Mouse (Mus musculus): ENCODE results near the gene Ctxn1. TPM values are rescaled to one million over a fixed set of nuclear protein-coding genes. Genes with fewer than 3 reads are reported as not detected.
"Not testable (repeated sequence)": the region's sequence is repeated elsewhere in the genome, so short reads cannot be mapped to it uniquely, and the experiment has no call there.

Ctxn1 gene
- under 1 TPM; 0.61 to 0.96 TPM for total RNA-seq (2021)
- long read RNA-seq, experiment 1, partial matches to known transcripts: 0 of 1 reads
- long read RNA-seq, experiment 1, other reads (novel, unspliced or antisense): 0 of 1 reads
- long read RNA-seq, experiment 2: 0 reads

DNA sequence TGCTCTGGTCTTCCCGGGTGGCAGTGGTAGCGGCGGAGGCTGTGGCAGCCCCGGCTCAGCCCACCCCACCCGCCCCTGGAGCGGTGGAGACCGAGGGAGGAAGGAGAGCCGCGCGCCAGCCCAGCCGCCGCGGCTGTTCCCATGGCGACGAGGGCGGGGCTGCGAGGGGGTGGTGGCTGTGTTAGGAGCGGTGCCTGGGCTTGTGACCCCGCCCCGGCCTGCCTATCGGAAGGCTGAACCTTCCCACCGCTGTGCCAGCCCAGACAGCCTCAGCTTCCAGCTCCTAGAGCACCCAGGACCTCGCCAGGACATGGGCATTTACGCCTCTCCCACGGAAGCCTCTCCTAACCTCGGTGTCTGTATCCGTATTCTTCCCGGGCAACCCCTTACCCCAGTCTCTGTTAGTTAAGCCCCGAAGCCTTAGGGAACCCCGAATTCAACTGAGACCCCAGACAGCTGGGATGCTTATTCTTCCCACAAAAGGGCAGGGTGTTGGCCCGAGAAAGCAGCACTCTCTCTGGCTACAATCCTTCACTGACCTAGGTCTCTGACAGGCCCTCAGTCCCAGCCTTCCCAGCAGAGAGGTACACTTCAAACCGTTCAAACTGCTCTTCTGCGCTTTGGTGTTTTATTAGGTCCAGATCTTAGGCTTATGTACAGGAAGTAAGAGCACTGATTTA lies at the start of gene Ctxn1:
Gene Ctxn1, minus strand, starts transcription at position 150 of the 680 bp plus-strand sequence.
- DNase-seq: peak; percentile 90

DNA sequence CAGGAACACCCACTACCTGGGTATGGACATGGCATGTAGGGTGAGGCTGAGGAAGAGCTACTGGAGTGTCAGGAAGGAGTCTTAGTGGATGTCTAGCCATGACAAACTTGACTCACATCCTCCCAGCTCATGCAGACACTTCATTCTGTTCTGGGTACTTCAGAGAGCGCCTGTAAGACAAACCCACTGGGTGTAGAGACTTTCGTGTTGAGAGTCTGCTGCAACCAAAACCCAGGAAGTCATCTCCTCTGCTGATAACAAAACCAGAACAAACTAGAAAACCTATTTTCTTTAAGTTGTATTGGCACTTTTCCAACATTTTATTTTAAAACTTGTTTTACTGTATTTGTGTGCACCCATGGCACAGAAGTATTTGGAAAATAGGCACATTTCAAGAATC lies 46.8 kb upstream of the Ctxn1 start:
- DNase-seq: no peak

DNA sequence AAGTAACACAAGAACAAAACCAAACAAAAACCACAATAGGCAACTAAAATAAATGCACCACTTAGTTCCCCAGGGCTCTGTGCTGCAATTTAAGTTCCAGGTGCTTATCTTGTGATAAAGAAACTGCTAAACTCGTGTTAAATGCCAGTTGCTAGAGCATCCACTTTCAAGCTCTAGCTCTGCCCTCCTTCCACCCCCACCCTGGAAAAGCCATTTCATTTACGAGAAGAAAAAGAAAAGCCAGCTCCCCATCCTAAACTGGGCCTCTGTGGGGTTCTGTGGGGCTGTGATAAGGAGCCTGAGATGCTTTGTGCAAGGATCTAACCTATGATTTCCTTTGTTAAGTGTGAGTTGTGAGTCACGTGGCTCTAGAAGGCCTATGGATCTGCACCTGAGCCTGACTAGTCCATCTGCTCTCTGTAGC lies 45.1 kb upstream of the Ctxn1 start:
- DNase-seq: no peak

DNA sequence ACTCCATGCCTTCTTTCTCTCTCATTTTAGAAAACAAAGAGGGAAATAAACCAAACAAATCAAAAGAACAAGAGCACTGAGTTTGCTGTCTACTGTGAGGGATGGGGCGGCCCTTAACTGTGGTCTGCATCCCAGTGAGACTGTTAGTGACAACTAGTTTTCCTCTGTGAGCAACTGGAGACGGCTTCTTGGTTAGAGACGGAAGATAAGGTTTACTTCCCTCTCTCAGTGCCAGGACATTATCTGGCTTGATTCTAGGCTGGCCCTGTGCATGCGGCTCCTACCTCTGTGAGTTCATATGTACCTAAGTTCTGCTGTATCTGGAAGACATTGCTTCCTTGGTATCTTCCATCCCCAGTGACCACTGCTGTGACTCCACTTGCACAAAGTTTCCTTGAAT lies 38.7 kb upstream of the Ctxn1 start:
- no peak for DNase-seq

DNA sequence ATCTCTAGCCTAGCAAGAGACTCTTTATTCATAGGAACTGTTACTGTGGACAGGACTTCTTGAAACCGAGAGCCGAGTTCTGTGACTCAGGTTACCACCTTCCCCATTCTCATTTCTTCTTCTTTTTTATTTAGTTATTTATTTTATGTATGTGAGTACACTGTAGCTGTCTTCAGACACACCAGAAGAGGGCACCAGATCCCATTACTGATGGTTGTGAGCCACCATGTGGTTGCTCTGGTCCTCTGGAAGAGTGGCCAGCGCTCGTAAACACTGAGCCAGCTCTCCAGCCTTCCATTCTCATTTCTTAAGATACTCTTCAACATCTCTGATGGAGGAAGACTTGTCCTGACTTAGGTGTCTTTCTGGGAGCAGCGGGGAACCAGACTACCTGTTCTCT lies 33.7 kb upstream of the Ctxn1 start:
- no peak for DNase-seq

DNA sequence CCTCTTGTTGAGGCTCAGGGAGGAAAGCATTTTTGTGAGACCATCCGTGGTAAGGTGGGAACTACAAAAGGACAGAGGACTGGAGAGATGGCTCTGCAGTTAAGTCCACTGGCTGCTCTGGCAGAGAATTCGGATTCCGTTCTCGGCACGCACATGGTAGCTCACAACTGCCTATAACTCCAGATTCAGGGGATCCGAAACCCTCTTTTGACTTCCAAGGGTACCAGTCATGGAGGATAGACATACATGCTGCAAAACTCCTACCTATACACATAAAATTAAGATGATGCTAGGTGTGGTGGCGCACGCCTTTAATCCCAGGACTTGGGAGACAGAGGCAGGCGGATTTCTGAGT lies 17.0 kb upstream of the Ctxn1 start:
- DNase-seq: no peak

DNA sequence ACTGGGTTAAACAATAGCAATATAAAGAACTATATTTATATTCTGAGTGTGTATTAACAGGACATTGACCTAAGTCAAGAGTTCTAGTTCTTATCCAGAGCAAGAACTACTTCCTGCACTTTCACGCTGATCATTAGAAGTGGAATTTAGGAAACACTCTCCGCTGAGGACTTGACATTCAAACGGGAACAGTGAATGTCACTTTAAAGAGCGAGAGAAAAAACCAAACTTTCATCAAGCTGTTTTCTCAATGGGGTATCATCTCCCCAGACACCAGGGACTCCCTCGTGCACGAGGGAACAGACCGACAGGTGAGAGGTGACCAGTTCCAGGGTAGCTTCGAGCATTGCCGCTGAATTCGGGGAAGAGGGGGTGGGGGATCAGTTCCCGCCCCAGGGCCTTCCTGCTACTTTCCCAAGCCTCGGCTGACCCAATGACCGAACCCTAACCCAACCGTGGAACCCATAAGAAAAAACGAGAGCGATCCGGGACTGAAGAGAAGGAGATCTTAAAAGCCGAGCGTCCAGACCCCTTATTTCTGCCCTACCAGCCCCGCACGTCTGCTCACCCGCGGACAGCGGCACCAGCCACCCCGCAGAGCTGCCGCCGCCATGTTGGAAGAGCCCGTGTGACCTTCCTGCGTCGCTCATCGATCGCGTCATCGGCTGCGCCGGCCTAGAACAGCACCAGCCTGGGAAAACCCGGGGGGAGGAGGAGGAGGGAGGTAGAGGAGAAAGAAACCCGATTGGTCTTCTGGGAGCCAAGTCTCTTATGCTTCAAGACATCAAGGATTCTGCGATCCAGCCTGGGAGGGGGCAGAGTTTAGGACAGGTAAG lies 16.4 kb upstream of the Ctxn1 start, which contains the start of gene Timm44:
Gene Timm44, minus strand, starts transcription at position 639 of the 836 bp plus-strand sequence.
- peak; percentile 93 for DNase-seq

DNA sequence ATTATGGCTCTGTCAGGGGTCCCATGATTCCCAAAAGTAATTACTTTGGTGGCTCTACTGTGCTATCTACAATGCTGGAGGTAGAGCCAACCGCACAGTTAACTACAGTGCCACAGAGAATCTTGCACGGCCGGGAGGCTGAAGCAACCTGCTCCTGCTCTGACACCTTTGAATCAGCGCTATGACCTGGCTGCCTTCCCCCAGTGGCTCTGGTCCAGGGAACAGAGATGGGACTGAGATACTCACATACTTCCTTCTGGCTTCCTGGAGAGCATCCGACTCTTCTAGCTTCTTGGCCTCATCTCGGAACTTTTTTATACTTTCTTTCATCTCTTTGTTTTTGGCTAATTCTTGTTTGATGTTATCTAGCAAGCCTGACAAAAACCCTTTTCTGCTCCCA lies 10.5 kb upstream of the Ctxn1 start:
- no peak for DNase-seq

DNA sequence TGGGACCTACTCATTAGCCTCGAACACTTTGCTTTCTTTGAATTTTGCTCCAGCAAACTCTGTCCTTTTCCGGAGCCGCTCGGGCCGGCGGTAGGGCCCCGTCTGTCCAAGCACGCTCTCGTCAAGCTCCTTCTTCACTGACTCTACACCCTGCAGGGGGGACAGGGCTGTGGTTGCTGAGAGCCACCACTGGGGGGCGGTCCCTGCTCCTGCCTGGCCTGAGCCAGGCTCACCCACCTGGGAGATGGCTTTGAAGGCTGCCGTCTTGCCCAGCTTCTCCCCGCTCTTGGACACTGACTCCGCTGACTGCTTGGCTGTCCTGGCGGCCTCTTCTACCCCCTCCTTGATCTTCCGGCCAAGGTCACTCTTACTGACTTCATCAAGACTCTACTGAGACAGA lies 8.6 kb upstream of the Ctxn1 start:
- no peak for DNase-seq

DNA sequence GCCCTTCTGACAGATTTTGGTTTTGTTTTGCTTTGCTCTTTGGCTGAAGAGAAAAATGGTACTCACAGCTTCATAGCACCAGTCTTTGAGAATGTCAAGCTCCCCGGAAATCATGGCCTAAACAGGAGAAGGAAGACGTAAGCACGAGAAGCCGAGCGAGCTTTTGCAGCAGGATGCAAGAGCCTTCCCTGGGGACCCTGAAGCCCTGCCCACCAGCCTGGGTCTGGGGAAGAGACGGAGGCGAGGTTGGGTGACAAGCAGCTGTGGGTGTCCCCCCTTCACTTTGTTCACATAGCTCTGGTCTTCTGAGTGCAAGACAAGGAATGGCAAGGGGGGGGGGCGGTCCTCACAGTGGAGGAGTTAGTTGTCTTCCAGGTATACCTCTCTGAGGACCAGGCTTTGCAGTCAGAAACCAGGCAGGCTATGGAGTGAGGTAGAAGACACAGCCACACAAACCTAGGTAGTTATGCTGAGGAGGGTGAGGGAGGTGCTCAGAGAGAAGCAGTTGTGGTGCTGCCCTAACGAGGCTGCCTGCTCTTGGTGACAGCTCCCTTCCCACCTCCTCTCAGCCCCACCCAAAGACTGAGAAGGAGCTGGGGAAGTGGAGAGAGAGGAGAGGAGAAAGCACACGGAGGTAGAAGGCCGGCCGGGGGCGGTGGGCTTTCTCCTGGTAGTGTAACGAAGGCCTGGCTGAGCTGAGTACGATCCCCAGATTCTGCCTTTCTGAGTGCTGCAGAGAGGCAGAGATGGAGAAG lies 6.3 kb upstream of the Ctxn1 start:
- no peak for DNase-seq

DNA sequence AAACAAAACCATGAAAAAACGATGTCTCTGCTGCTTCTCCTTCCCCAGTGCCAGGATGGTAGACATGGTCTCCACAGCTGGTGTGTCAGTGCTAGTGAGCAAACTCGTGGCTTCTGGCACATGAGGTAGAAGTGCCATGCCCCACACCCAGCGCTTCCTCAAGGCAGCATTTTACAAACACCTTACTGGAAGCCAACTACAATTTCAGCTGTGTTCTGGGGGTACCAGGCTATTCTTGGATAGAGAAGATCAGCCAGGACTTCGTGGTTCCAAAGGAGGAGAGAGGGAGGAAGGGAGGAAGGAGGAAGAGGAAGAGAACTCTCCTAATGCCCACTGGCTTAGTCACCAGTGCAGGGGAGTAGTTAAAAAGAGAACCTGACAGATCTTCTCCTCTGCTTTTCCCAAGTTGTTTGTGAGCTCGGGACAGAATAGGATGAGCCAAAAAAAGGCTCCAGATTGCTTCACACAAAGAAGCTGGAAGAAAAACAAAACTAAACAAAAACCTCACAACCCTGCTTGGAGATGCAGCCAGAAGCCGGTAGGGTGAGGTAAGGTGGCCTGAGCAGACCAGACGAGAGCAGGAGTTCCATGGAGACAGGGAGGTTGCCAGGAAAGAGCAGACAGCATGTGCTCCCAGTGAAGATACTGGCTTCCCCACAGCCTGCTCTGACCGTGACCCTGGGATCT lies 4.2 kb upstream of the Ctxn1 start:
- DNase-seq: no peak

DNA sequence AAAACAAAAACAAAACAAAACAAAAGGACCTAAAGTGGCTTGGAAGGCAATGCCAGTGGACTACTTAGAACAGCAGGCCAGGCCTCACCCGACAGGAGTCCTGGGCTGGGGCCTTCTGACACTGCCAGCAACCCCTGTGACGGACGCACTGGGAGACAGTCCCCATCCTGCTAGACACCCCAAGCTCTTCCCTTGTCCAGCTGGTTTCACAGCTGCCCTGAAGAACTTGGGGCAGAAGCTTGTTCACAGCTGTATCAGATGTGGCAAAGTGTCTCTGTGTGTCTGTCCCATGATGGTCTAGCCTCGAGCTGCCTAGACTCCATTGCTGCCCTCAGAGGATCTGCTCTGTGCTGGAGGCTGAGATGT lies 714 bp upstream of the Ctxn1 start:
- no peak for DNase-seq

DNA sequence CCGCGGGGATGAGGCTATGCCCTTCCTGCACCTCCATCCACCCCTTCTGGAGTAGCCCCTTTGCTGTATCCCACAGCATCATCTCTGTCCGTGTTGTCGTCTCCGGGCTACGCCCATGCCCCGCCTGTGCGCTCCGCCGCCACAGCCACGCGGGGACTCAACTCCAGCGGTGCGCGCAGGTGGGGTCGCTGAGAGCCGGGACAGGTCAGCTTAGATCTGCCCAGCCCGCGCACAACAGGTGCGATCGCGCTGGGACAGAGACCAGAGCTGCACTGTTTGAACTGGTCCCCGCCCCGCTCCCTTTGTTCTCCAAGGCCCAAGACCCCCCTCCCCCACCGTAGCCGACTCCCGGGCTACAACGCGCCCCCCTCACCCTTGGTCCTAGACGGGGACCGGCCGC lies 396 bp downstream of the Ctxn1 start:
- no peak for DNase-seq

DNA sequence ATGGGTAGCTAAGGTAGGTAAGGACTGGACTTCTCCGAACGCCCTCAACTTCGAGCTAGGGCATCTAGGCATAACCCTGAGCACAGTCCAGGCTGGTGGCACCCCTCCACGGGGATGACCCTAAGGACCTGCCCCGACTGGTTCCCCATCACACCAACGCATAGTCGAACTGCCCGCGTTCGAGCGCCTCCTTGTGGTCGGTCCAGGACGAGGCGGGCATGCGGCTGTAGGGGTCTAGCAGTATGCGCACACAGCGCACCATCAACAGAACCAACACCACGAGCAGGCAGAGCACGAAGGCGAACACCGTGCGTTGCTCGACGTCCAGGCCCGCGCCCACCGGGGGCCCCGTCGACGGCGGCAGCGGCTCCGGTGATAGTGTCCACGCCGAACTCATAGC lies 841 bp downstream of the Ctxn1 start:
- DNase-seq: peak; percentile 33

DNA sequence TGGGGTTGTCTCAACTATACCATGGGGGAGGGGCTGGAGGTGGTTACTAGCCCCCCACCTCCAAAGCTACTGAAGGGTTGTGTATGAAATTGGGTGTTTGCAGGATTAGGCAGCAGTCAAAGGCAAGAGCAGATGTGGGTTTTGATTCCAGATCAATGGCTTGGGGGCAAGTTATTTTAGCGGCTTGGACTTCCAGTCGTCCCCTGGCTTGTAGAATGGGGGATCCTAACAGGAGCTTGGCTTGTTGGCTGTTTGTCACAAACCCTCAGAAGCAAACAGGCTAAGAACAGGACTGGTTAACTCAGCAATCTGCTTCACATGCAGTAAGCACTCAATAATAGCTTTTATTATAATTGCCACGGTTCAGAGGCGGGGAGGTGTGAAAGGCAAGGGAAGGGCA lies 1.7 kb downstream of the Ctxn1 start:
- no peak for DNase-seq

DNA sequence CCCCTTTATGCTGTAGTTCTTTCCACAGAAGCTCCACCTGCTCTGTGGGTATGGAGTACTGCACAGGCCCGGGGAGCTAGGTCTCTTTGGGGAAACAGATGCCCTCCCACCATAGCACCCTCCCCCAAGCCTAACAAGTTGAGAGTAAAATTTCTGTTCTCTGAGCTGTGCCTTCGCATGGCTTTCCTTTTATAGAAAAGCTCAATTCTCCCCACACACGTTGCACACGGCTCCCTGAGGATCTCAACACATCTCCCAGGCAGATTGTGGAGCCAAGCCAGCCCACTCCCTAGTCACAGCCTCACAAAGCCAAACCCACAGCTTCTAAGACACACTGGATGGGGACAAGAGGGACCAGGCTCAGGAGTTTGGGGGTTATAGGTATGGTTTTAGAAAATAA lies 2.2 kb downstream of the Ctxn1 start:
- no peak for DNase-seq

DNA sequence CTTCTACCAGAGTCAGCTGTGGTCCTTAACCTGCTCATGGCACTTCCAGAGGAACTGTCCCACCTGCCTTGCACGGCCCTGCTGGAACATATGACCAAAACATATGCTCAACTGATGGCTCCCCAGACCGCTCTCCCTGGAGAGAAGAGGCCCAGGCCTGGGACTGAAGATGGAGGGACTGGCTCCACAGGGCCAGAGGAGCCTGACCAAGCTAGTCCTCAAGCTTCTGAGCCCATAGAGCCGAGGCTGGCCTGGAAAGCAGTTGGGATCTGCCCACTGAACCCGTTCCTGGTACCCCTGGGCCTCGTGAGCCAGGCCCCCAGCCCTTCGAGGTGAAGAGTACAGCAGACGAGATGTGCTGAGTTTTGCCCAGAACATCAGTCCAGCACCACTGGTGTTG lies 3.6 kb downstream of the Ctxn1 start:
- DNase-seq: not testable (repeated sequence)

DNA sequence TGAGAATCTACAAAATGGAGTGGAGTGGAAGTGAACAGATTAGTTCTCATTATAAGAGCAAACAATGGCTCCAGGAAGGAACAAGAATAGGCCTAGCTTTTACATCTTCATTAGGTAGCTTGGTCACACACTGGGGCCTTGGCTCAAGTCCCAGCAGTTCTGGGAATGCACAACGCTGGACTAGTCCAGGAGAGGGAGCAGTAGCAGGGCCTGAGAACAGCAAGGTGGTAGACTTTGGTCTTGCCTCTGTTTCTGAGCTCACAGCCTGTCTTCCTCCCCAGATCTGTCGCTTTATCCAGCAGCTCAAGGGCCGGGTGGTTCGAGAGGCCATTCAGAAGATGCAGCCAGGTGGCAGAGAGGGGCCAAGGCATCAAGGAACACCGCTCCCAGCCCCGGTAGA lies 5.1 kb downstream of the Ctxn1 start:
- DNase-seq: no peak

DNA sequence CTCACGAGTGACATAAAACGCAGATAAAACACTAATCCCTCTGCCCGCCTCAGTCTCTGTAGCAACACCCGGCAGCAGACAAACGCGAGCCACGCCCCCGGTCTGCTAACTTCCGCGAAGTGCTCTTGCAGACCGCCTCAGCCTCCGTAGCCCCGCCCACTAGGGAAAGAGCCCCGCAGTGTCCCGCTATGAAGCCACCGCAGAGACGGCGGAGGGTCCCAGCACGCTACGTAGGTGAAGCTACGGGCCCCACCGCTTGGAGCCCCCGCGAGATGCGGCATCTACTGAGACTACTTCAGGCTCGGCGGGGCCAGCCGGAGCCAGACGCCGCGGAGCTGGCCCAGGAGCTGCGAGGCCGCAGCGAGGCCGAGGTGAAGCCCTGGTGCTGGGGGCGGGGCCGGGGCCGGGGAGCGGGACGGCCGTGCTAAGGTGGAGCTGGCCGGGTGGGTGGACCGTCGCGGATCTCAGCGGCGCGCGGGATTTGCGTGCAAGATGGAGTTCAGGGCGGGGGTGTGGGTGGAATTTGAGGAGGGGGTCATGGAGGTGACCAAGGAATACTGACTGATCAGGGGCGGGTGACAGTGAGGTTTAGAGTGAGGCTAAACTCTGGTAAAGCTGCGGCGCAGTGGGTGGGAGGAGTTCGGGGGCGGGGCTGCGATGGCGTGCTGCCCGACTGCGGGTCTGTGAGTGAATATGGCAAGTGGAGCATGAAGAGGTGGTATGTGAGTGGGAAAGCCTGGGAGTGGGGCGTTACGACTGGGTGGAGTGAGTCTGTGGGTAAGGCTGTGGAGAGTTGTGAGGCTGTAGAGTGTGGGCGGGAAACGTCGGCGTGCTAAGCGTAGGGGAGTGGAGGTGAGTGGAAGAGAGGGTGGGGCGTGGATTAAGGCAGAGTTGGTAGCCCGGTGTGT lies 5.9 kb downstream of the Ctxn1 start, which contains the start of gene Snapc2:
Gene Snapc2, plus strand, starts transcription at position 147 of the 908 bp plus-strand sequence.
- peak; percentile 93 for DNase-seq

DNA sequence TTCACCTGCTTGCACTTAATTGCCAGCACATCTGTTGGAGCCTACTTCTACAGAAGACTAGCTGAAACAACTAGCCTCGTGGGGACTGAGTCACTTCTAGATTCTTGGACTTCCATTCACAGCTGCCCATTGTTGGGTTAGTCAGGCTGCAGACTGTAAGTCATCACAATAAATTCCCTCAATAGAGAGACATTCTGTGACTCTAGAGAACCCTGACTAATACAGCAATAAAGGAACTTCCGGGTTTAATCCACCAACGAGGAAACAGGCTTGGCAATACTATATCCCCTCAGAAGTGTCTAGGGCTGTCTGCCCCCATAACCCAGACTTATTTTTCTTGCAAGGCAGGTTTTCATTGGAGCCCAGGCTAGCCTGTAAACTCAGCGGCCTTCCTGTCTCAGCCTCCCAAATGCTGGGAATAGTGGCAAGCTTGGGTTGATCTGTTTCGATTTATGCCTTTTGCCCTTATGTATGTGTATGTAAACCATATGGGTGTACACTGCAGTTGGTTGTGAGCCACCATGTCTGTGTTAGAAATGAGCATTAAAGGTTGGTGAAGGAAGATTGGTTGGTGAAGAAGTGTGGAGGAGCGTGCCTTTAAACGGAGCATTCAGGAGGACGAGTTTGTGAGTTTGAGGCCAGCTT lies 6.8 kb downstream of the Ctxn1 start:
- DNase-seq: no peak

Data from gastrocnemius, postnatal 25 days (tissue).